8 mouse cellular contexts compared by ENCODE assay signal in the genomic region with DNA sequence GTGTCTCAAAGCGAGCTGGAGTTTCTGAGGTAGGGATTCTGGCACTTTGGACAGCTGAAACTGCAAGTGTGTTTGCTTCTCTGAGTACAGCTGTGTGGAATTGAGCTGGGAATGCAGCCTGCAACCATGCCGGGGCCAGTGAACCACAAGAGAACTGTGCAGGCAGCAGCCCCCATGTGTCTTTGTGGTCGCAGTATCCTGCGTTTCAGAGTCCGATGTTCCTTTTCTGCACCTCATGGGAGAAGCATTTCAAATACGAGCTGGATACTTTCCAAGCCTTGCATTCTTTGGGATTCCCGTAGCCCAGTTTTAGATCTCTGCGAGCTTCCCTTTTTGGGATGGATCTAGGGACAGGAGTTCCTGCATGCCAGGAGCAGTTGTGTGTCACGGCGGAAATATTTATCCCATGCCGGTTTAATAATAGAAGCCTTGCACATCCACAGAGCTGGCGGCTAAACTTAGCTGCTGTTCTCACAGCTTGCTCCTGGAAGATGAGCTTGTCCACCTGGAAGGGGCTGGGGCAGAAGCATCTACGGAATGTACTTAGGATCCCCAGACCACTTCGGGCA.
A peak's percentile ranks its signal among the peaks of the same experiment; 100 is the strongest.
DNase-seq lines count a peak whose midpoint lies in the region; ATAC-seq and TF ChIP-seq lines count a peak whose summit lies in the region.

No protein-coding gene starts in this region.

- no peaks in the 10 kb centered on the region for H3K36me3 ChIP-seq in embryonic facial prominence, embryonic 13.5 days
- no peaks in the 10 kb centered on the region for H3K36me3 ChIP-seq in heart, postnatal 0 days (replicated peaks; ENCODE audit: control insufficient read depth, insufficient read depth, low read length)
- no peaks in the 10 kb centered on the region for H3K36me3 ChIP-seq in forebrain, embryonic 12.5 days (replicated peaks)

- no peak for ATAC-seq in embryonic facial prominence, embryonic 13.5 days (ENCODE audit: insufficient number of reproducible peaks, insufficient read depth, low FRiP score, low TSS enrichment, low read depth)
- peak; percentile 92 for ATAC-seq in heart, postnatal 0 days (ENCODE audit: insufficient read depth, low read depth)
- no peak for ATAC-seq in forebrain, embryonic 12.5 days (ENCODE audit: low FRiP score)

- H3K4me2 ChIP-seq in embryonic facial prominence, embryonic 13.5 days, result peak overlapping the region; percentile 33
- peak overlapping the region; percentile 17 for H3K4me2 ChIP-seq in heart, postnatal 0 days (ENCODE audit: low read depth, low read length)
- H3K4me2 ChIP-seq in forebrain, embryonic 12.5 days, result no peak overlapping the region

- no peak for TF ChIP-seq CTCF in heart, postnatal 0 days (IDR thresholded peaks at IDR 0.05; ENCODE audit: low read depth)

- TF ChIP-seq EP300 in heart, postnatal 0 days (IDR thresholded peaks at IDR 0.05; ENCODE audit: low read depth), result peak; percentile 94

- no peaks in the 10 kb centered on the region for H3K9me3 ChIP-seq in embryonic facial prominence, embryonic 13.5 days
- H3K9me3 ChIP-seq in heart, postnatal 0 days (replicated peaks; ENCODE audit: control insufficient read depth, low read length), result no peaks in the 10 kb centered on the region
- no peaks in the 10 kb centered on the region for H3K9me3 ChIP-seq in forebrain, embryonic 12.5 days

- H3K9ac ChIP-seq in embryonic facial prominence, embryonic 13.5 days, result peak overlapping the region; percentile 49; the same call in 1 of the 2 replicates
- peak overlapping the region; percentile 14; the same call in 1 of the 2 replicates for H3K9ac ChIP-seq in heart, postnatal 0 days (replicated peaks; ENCODE audit: low read depth, low read length)
- H3K9ac ChIP-seq in forebrain, embryonic 12.5 days, result no peak overlapping the region

- H3K4me3 ChIP-seq in embryonic facial prominence, embryonic 13.5 days, result no peak overlapping the region
- no peak overlapping the region for H3K4me3 ChIP-seq in heart, postnatal 0 days (ENCODE audit: low read depth, low read length)
- no peak overlapping the region for H3K4me3 ChIP-seq in forebrain, embryonic 12.5 days (replicated peaks)

- WGBS in embryonic facial prominence, embryonic 13.5 days, result 25% methylated on average over 14 of the region's 14 CpGs
- WGBS in heart, postnatal 0 days, result 3% methylated on average over 14 of the region's 14 CpGs
- WGBS in forebrain, embryonic 12.5 days, result 78% methylated on average over 14 of the region's 14 CpGs

- peak overlapping the region; percentile 69 for H3K27ac ChIP-seq in embryonic facial prominence, embryonic 13.5 days
- H3K27ac ChIP-seq in heart, postnatal 0 days (ENCODE audit: low read depth), result peak overlapping the region; percentile 91
- H3K27ac ChIP-seq in forebrain, embryonic 12.5 days, result no peak overlapping the region

- peak; percentile 5 for DNase-seq in left cerebral cortex, adult 11 months (ENCODE audit: low spot score)
- DNase-seq in left cerebral cortex, adult 8-10 months (ENCODE audit: low spot score in 2 of 2), result no peak
- peak; percentile 95 for DNase-seq in heart, postnatal 0 days (ENCODE audit: low spot score)
- peak; percentile 41 for DNase-seq in lung, postnatal 14 days
- DNase-seq in layer of hippocampus, postnatal 36 days, result no peak
- no peak for DNase-seq in adrenal gland, postnatal 4 days (ENCODE audit: low spot score in 2 of 2)

- peaks cover 26% of the 10 kb centered on the region for H3K4me1 ChIP-seq in embryonic facial prominence, embryonic 13.5 days
- peaks cover 48% of the 10 kb centered on the region for H3K4me1 ChIP-seq in heart, postnatal 0 days (ENCODE audit: control insufficient read depth, insufficient read depth)
- H3K4me1 ChIP-seq in forebrain, embryonic 12.5 days, result 0 out of 2 replicates have a peak, but pooled peaks cover 3% of the 10 kb centered on the region

- H3K27me3 ChIP-seq in embryonic facial prominence, embryonic 13.5 days, result no peaks in the 10 kb centered on the region
- H3K27me3 ChIP-seq in heart, postnatal 0 days (ENCODE audit: control insufficient read depth, insufficient read depth, low read length), result no peaks in the 10 kb centered on the region
- no peaks in the 10 kb centered on the region for H3K27me3 ChIP-seq in forebrain, embryonic 12.5 days

Comparison
In these comparisons a context has a peak if more than half of its experiments do, and no peak if none do; other contexts are left out.
1. DNase-seq: peak in left cerebral cortex, adult 11 months (single experiment), heart, postnatal 0 days (single experiment) and lung, postnatal 14 days (single experiment); none in left cerebral cortex, adult 8-10 months (0 of 2), layer of hippocampus, postnatal 36 days (0 of 2) and adrenal gland, postnatal 4 days (0 of 2).